Mouse (Mus musculus) C2C12 (cell line): ENCODE results near the gene Rps19. TPM values are rescaled to one million over a fixed set of nuclear protein-coding genes. Genes with fewer than 3 reads are reported as not detected.
A peak's percentile ranks its signal among the peaks of the same experiment; 100 is the strongest.
"Not testable (repeated sequence)": the region's sequence is repeated elsewhere in the genome, so short reads cannot be mapped to it uniquely, and the experiment has no call there.

Experiments
- H3K27me3 ChIP-seq: one replicate; pipeline ENCODE4 v1.6.1; 2011; ENCODE audit not compliant: control insufficient read depth, insufficient read depth, insufficient read length
- H3K36me3 ChIP-seq: one replicate; pipeline ENCODE4 v1.6.1; 2011; ENCODE audit not compliant: control insufficient read depth, insufficient read depth
- H3K4me3 ChIP-seq: one replicate; pipeline ENCODE4 v1.5.1; 2011; ENCODE audit warnings: mild to moderate bottlenecking, control low read depth; ENCODE audit not compliant: poor library complexity, insufficient read depth, severe bottlenecking
- H3K79me2 ChIP-seq: one replicate; pipeline ENCODE4 v1.6.1; 2011; ENCODE audit not compliant: control insufficient read depth, insufficient read depth
- H3K79me3 ChIP-seq: one replicate; pipeline ENCODE4 v1.6.1; 2011; ENCODE audit warnings: low read depth, control low read depth
- H3ac ChIP-seq: one replicate; pipeline ENCODE3; 2011; ENCODE audit warnings: low read depth; ENCODE audit not compliant: control insufficient read depth, insufficient read length
- CEBPB ChIP-seq: IDR thresholded peaks from one replicate; pipeline ENCODE4 v1.6.1; 2011; ENCODE audit warnings: low read depth, mild to moderate bottlenecking, control low read depth, moderate library complexity
- CTCF ChIP-seq: IDR thresholded peaks from one replicate; pipeline ENCODE4 v1.5.1; 2011; ENCODE audit not compliant: control insufficient read depth, insufficient read depth, insufficient read length
- FOSL1 ChIP-seq: IDR thresholded peaks from one replicate; pipeline ENCODE4 v1.8.0; 2011; ENCODE audit warnings: mild to moderate bottlenecking, low read length; ENCODE audit not compliant: poor library complexity, insufficient read depth, severe bottlenecking
- MAX ChIP-seq: IDR thresholded peaks from one replicate; pipeline ENCODE4 v1.6.1; 2011; ENCODE audit warnings: mild to moderate bottlenecking, control low read depth
- MYOD1 ChIP-seq: IDR thresholded peaks from one replicate; pipeline ENCODE4 v1.6.1; 2011; ENCODE audit warnings: low read depth; ENCODE audit not compliant: control insufficient read depth, insufficient read length
- MYOG ChIP-seq: IDR thresholded peaks from one replicate; pipeline ENCODE4 v1.6.1; 2011; ENCODE audit not compliant: control insufficient read depth, insufficient read length; ENCODE audit errors: extremely low read depth
- USF1 ChIP-seq: IDR thresholded peaks from one replicate; pipeline ENCODE4 v1.6.1; 2011; ENCODE audit warnings: low read depth, mild to moderate bottlenecking, control low read depth, moderate library complexity
- polyA plus RNA-seq: library from polyadenylated mRNA; unstranded; fragments of >200 nt; fragmentation: generic; extraction: Trizol; gene quantifications from one replicate; pipeline ENCODE4 v1.2.1, GENCODE M21; 2012; ENCODE audit warnings: missing spikeins

The Rps19 gene
- polyA plus RNA-seq, 1 experiment, result 3,185 TPM

DNA sequence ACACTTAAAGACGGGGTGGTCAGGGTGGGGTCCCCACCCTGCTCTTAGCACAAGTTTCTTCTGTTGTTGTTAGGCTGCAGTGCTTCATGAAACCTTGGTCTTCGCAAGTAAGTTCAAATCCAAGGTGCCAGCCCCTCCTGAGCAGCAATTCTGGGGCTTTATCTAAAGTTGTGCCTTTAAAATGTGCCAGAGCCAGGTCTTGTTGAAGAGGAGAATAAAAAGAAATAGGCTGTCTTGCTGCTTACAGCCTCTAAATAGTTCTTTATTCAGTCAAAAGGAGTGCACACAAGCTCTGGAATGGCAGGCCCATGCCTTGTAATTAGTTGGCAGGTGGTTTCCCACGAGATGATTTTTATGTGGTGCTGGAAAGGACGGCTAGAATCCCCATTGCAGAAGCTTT lies 2.9 kb downstream of the Rps19 start:
- H3K36me3 ChIP-seq, result peaks cover 64% of the 10 kb centered on the region
- TF ChIP-seq CTCF (no peak), CEBPB (no peak), FOSL1 (no peak), MYOG (no peak), MAX (no peak), USF1 (no peak), MYOD1 (no peak)
- H3K79me2 ChIP-seq, result peaks cover 50% of the 10 kb centered on the region
- peak overlapping the region; percentile 65 for H3ac ChIP-seq
- H3K4me3 ChIP-seq, result peak overlapping the region; percentile 93
- no peaks in the 10 kb centered on the region for H3K27me3 ChIP-seq
- peaks cover 38% of the 10 kb centered on the region for H3K79me3 ChIP-seq

DNA sequence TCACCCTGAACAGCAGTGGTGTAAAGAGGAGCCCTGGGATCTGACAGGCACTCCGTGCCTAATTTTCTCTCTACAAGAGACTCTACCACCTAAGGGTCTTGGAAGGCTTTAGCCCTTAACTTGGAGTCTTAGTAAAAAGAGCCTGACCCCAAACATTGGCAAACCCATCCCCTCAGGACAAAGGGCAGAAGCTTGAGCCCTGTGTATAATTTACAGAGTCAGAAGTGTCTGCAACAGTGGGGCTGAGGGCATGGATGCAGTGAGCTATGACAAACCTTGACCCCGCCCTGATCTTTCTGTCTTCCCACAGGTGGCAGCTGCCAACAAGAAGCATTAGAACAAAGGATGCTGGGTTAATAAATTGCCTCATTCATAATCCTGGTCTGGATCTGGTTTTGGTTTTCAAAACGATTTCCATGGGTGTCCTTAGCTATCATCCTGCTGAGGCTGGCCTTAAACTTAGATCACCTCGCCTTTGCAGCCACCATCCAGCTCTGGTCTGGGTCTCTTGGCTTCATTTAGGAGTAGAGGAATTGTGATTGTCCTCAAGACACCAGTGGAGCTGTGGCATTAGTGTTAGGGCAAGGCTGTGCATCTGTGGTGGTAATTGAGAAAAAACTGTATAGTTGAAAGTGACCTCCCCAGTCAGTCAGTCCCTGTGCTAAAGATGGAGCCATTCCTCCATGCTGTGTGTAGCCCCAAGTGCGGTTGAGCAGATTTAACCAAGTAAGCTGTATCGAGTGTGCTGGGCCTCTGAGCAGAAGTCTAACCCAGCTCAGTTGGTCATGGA lies 5.5 kb downstream of the Rps19 start:
- Histone ChIP-seq H3K36me3 (peaks cover 64% of the 10 kb centered on the region), H3ac (no peak overlapping the region), H3K79me3 (peaks cover 38% of the 10 kb centered on the region), H3K4me3 (no peak overlapping the region), H3K27me3 (no peaks in the 10 kb centered on the region), H3K79me2 (peaks cover 48% of the 10 kb centered on the region)
- TF ChIP-seq MAX (no peak), CEBPB (no peak), CTCF (no peak), MYOD1 (no peak), MYOG (no peak), USF1 (no peak), FOSL1 (no peak)

DNA sequence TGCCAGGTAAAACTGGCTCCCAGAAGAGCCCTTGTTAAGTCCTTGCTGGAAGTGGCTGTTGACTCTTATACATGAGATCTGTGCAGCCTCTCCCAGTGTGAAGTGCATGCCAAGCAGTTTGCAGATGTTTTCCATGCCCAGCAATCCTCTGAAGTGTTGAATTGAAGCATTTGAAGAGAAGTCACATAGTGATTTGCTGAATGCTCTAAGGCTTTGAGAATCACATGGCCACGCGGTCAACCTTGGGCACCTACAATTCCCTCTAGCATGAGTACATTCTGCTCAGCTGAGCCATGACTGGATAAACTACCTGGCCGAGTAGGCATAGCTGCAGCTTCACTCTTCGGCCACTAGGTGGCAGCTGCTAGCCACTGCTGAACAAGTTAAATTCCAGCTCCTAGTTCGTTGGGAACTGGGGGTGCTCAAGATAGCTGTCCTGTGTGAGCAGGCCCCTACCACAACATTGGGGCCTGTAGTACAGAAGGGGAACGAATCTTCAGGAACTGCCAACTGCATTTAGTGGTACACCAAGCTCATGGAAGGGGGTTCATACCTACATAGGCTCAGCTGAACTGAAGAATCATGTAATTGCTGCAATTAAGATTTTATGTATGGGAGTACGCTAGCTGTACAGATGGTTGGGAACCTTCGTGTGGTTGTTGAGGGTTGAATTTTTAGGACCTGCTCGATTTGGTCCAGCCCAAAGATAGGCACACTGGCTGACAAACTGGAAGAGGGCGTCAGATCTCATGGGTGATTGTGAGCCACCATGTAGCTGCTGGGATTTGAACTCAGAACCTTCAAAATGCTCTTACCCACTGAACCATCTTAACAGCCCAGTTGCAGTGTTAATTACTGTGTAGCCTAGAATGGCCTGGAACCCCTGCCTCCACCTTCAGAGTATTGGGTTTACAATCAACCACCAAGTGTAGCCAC lies 6.4 kb downstream of the Rps19 start:
- Histone ChIP-seq H3K4me3 (no peak overlapping the region), H3K79me3 (peaks cover 29% of the 10 kb centered on the region), H3ac (no peak overlapping the region), H3K79me2 (peaks cover 38% of the 10 kb centered on the region), H3K36me3 (peaks cover 57% of the 10 kb centered on the region), H3K27me3 (no peaks in the 10 kb centered on the region)
- peak; percentile 89 for TF ChIP-seq CTCF
- TF ChIP-seq MAX, result no peak
- no peak for TF ChIP-seq CEBPB
- no peak for TF ChIP-seq MYOG
- TF ChIP-seq FOSL1, result no peak

DNA sequence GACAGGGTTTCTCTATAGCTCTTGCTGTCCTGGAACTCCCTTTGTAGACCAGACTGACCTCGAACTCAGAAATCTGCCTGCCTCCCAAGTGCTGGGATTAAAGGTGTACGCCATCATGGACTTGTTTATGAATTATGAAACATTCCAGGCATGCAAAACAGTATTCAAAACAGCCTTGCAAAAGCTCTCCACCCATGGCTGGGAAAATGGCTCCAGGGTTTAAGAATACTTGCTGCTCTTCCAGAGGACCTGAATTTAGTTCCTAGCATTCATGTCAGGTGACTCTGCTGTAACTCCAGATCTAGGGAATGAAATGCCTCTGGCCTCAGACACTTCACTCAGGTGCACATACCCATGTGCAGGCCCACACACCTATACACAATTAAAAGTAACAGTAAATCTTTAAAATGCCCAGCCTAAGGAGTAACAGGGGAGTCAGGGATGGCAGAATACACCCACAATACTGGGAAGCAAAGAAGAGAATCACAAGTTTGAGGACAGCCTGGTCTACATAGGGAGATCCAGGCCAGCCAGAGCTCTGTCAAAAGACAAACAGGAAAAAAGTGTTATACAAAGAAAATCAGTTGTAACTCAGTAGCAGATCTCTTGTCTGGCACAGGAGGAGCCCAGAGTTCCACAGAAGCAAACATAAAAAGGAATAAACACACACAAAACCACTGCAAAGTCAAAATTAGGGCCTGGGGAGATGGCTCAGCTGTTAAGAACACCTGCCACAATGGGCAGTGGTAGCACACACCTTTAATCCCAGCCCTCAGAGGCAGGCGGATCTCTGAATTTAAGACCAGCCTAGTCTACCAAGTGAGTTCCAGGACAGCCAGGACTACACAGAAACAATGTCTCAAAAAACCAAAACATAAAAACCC lies 7.3 kb downstream of the Rps19 start:
- Histone ChIP-seq H3K27me3 (no peaks in the 10 kb centered on the region), H3K36me3 (peaks cover 47% of the 10 kb centered on the region), H3K79me2 (peaks cover 29% of the 10 kb centered on the region), H3ac (no peak overlapping the region), H3K4me3 (no peak overlapping the region), H3K79me3 (peaks cover 19% of the 10 kb centered on the region)
- TF ChIP-seq FOSL1, result no peak
- TF ChIP-seq CTCF, result no peak
- no peak for TF ChIP-seq MYOD1
- no peak for TF ChIP-seq CEBPB
- TF ChIP-seq USF1, result no peak
- no peak for TF ChIP-seq MAX
- TF ChIP-seq MYOG, result no peak

DNA sequence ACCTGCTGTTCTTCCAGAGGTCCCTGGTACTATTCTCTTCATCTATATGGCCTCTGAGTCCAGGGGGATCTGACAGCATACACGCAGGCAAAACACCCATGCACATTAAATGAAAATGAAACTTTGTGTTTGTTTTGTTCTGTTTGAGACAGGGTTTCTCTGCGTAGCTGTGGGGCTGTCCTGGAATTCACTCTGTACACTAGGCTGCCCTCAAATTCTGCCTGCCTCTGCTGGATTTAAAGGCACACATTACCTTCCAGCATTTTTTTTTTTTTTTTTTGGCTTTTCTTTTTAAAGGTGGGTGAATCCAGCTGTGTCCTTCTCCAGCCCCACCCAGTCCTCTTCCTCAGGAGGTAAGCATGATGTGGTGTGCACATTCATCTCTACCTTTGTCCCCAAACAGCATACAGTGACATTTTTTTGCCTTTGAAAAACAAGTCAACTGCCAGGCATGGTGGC lies 8.0 kb downstream of the Rps19 start:
- H3K79me3 ChIP-seq, result peaks cover 13% of the 10 kb centered on the region
- peaks cover 22% of the 10 kb centered on the region for H3K79me2 ChIP-seq
- no peaks in the 10 kb centered on the region for H3K27me3 ChIP-seq
- H3ac ChIP-seq, result no peak overlapping the region
- peaks cover 41% of the 10 kb centered on the region for H3K36me3 ChIP-seq
- TF ChIP-seq MYOG, result no peak
- TF ChIP-seq USF1, result no peak
- no peak for TF ChIP-seq CTCF
- TF ChIP-seq MAX, result no peak
- TF ChIP-seq FOSL1, result no peak
- no peak for TF ChIP-seq CEBPB
- TF ChIP-seq MYOD1, result no peak
- no peak overlapping the region for H3K4me3 ChIP-seq

DNA sequence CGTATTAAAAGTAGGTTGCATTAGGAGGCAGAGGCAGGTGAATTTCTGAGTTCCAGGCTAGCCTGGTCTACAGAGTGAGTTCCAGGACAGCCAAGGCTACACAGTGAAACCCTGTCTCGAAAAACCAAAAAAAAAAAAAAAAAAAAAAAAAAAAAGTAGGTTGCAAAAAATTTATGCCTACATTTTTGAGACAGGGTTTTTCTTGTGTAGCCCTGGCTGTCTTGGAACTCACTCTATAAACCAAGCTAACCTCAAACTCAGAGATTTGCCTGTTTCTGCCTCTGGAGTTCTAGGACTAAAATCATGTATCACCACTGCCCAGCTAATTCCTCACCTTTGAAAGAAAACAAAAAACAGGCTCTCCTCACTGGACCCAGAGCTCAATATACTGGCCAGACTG lies 11.6 kb downstream of the Rps19 start:
- H3K79me2 ChIP-seq, H3K27me3 ChIP-seq, H3K36me3 ChIP-seq, H3K4me3 ChIP-seq, H3K79me3 ChIP-seq, H3ac ChIP-seq: not testable (repeated sequence)
